Comparison of ENCODE assay signal across 19 mouse cellular contexts in genomic region chr1:157069181-157069828, GRCm38 (mm10). TPM values are rescaled to one million over a fixed set of nuclear protein-coding genes. Genes with fewer than 3 reads are reported as not detected.
"Had no signal": no experiment of that assay in that cellular context is flagged by ENCODE, and none has a peak within 500 bp of the region (broad histone marks: within the 10 kb centered on the region; RNA-seq: fewer than 3 reads in every experiment).

No protein-coding gene starts in this region.

- H3K27ac ChIP-seq: kidney, embryonic 15.5 days; limb, embryonic 15.5 days; liver, embryonic 12.5 days; neural tube, embryonic 12.5 days had no signal

- H3K9ac ChIP-seq: kidney, embryonic 15.5 days; limb, embryonic 15.5 days; liver, embryonic 12.5 days; lung, embryonic 14.5 days; neural tube, embryonic 12.5 days had no signal

- H3K9me3 ChIP-seq: kidney, embryonic 15.5 days; limb, embryonic 15.5 days; liver, embryonic 12.5 days; neural tube, embryonic 12.5 days had no signal

- H3K27me3 ChIP-seq: kidney, embryonic 15.5 days; limb, embryonic 15.5 days; liver, embryonic 12.5 days; neural tube, embryonic 12.5 days had no signal

- H3K4me2 ChIP-seq: kidney, embryonic 15.5 days; limb, embryonic 15.5 days; liver, embryonic 12.5 days; lung, embryonic 14.5 days; neural tube, embryonic 12.5 days had no signal

- H3K4me3 ChIP-seq: kidney, embryonic 15.5 days; limb, embryonic 15.5 days; liver, embryonic 12.5 days; midbrain, embryonic 10.5 days; myocyte; neural tube, embryonic 12.5 days had no signal

- H3K36me3 ChIP-seq: kidney, embryonic 15.5 days; limb, embryonic 15.5 days; liver, embryonic 12.5 days; midbrain, embryonic 10.5 days; neural tube, embryonic 12.5 days had no signal

- H3K4me1 ChIP-seq: liver, embryonic 12.5 days had no signal

- DNase-seq: kidney, postnatal 25 days; lung, embryonic 14.5 days; lung, postnatal 10 days; lung, postnatal 4 days; right cerebral cortex, adult 18-20 months; right cerebral cortex, postnatal 25 days; thymus, postnatal 36 days had no signal

- ATAC-seq: intestine, postnatal 0 days; liver, embryonic 12.5 days had no signal

RNA-seq across cellular contexts. Expression of gene Tex35, which starts 39.2 kb away (rescaled TPM):
- polyA plus RNA-seq: intestine, postnatal 0 days; kidney, embryonic 15.5 days; limb, embryonic 11.5 days; limb, embryonic 15.5 days; liver, embryonic 12.5 days; liver, embryonic 16.5 days; lung, embryonic 14.5 days; midbrain, embryonic 10.5 days; neural tube, embryonic 12.5 days; small intestine, adult 2 months; stomach, embryonic 16.5 days; thymus, postnatal 0 days had no signal
